Mouse (Mus musculus) kidney, adult 8-10 months (tissue): ENCODE measurements around the gene Gm12216.

Experiments used
- DNase-seq, 2 experiments: peaks; one replicate each; pipeline ENCODE4 v3.0.0; 2022

The Gm12216 gene

GRCm38 (mm10) chr11:53821230-53821944, 37.7 kb downstream of the Gm12216 start:
- DNase-seq = no peak

DNA sequence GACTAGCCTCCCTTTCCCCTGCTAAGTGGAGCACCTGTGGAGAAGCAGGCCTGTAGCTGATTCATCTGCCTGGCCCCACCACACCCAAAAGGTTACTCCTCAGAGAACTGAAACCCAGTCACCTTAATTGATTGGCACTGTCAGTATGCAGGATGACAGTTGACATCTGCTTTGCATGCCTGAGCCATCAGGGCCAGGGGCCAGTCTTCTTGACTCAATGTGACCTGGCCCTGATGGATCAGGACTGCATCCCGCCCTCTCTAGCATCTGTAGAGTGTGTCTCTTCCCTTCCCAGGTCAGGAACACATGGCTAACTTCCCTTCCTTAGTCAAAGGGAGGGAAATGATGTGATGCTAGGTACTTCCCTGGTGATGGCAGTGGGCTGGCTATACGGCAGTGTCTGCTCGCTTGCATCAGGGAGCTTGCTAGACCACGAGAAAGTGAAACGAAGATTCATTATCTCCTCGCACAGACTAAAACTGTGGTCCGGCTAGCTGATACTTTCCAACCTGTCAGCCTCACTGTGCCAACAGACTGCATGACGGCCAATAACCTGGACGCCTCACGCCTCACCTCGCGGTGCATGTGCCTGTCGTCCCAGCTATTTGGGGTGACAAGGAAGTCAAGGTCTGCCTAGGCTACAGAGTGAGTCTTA, 38.4 kb downstream of the Gm12216 start:
- DNase-seq = no peak

- DNase-seq = no peak
Observed at GRCm38 (mm10) chr11:53819511-53819910, 39.5 kb downstream of the Gm12216 start.

GRCm38 (mm10) chr11:53818794-53819193, 40.3 kb downstream of the Gm12216 start:
- peak; percentile 37 to 54 for DNase-seq

- DNase-seq = no peak
Observed at GRCm38 (mm10) chr11:53816841-53817375, 42.1 kb downstream of the Gm12216 start.

GRCm38 (mm10) chr11:53814810-53815209, 44.2 kb downstream of the Gm12216 start:
- no peak for DNase-seq

GRCm38 (mm10) chr11:53813001-53813868, 45.8 kb downstream of the Gm12216 start:
- DNase-seq = peak; percentile 77 to 84

- no peak for DNase-seq
Observed at GRCm38 (mm10) chr11:53811312-53811711, 47.7 kb downstream of the Gm12216 start.

DNA sequence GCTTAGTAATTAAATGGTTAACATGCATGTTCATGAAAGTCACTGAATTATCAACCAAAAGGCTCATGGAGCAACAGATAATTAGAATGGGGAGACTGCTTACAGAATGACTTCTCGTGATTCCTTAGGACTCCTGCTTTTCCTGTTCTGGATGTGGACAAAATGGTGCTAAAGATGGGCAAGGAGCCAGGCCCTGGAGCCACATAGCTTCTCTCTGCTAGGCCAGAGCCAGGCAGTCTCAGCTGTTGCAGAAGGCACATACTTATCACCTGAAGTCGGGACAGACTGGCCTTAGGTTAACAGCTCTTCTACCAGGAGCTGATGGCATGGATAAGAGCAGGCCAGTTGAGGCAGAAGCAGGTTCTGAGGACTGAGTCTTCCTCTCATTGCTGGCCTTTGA, 48.3 kb downstream of the Gm12216 start:
- no peak for DNase-seq

- no peak for DNase-seq
Observed at GRCm38 (mm10) chr11:53810156-53810555, 48.9 kb downstream of the Gm12216 start.

DNA sequence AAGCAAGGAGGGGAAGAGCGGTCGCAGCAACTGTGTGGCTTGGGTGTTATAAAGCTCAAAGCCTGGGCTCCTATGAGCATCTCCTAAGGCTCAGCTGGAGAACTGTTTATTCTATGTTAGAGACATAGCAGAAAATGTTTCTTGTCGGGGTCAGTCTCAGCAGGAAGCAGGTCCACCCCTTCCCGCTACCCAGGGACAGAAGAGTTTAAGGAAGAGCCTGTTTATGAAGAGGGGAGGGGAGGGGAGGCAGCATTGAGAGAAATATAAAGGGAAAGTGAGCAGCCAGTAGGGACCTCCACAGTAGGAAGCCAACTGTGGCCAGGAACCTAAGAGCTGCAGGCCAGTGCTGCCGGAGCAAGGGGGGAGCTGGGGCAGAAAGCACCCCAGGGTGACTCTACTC, 49.7 kb downstream of the Gm12216 start:
- no peak for DNase-seq

GRCm38 (mm10) chr11:53805786-53806185, 53.3 kb downstream of the Gm12216 start:
- DNase-seq = peak; percentile 52 to 54

- no peak for DNase-seq
Observed at GRCm38 (mm10) chr11:53804569-53805344, 54.3 kb downstream of the Gm12216 start.

DNA sequence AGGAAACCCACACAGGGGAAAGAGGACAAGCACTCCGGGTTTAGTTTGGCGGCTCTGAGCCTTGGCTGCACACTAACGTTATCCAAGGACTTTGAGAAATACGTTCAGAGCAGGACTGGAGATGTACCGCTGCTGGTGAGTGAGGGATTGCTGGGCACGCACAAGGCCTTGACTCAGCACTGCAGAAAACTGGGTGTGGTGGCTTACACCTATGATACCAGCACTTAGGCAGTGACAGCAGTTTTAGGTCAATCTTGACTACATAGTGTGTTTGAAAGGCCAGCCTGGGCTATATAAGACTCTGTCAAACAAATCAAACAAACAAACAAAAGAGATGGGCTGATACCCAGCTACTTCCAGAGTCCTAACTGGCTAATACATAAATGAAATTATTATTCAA, 55.6 kb downstream of the Gm12216 start:
- DNase-seq = no peak

DNA sequence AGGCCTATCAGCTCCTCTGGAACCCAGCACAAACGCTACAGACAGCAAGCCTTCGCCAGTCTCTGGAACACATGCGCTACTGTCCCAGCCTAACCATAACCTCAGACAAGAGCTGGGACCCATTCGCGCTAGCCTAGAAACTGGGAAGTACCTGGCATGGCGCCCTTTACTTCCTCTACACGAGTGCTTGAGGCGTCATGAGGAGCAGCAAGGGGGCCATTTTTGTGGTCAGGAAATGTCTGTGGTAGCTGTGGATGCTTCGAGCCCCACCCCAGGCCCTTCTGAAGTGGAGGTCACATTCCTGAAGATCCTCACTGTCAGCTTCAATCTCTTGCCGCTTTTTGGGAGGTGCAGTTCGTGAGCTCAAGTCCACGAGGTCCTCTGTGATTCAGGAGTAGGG, 56.0 kb downstream of the Gm12216 start:
- DNase-seq = no peak

- DNase-seq = no peak
Observed at GRCm38 (mm10) chr11:53800975-53801374, 58.1 kb downstream of the Gm12216 start.

- no peak for DNase-seq
Observed at GRCm38 (mm10) chr11:53800036-53800435, 59.0 kb downstream of the Gm12216 start.

- DNase-seq = no peak
Observed at GRCm38 (mm10) chr11:53798041-53798711, 60.9 kb downstream of the Gm12216 start.

DNA sequence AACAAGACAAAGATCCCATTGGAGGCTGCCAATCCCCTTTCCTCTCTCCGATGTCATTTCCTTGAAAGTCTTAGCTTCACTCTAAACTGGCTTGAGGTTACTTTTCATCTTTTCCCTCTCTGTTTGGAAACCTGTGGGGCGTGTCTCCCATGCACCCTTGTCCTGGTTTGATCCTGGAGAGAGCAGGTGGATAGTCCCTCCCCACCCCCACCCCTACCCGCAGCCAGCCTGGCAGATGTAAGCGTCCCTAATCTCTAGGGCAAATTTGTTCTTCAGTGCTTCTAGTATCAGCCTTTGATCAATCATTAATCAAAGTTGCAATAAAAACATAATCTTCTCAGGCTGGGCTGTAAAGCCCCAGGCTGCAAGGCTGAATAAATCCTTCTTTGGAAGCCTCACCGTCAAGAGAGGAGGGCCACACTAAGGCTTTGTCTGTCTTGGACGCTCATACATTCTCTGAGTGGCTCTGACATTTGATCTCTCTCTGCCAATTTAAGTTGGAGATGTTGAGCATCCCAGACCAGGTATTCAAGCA, 61.6 kb downstream of the Gm12216 start:
- DNase-seq = no peak

DNA sequence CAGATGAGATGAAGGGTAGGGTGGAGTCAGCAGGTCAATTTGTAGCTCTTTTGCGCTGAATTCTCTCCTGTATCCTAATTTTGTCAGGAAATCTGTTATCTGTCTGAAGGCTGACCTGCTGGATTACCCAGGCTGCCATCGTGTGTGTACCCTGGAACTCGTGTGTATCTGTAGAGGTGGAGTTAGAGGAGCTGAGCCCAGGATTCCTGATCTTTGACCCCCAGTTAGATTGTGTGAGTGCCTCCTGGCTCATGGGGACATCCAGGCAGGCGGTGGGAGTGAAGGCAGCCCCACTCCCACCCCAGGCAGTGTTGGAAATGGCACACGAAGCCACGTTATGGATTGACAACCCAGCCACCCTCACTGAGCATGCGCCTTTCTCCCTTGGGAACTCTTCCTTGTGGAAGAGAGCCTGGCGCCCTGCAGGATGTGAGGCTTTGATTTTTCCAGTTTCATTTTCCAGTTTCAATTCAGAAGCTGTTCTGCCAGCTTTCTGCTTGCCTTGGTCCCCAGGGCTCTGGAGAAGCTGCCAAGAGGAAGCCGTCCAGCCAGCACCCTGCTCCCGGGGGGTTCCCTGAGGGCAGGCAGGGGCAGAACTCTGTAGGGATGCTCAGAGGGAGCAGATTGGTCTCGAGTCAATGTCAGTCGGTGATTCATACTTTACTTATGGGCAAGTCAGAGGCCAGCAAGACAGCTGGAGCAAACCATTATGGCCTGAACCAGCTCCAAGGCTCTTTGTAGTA, 62.5 kb downstream of the Gm12216 start:
- DNase-seq = peak; percentile 70 to 79

- no peak for DNase-seq
Observed at GRCm38 (mm10) chr11:53795813-53796212, 63.2 kb downstream of the Gm12216 start.
